Mouse (Mus musculus): ENCODE results near the gene Ddx17.

Ddx17 gene

GRCm38 (mm10) chr15:79518571-79518970, 28.0 kb downstream of the Ddx17 start:
- in situ Hi-C loops (cut with MboI): no loop called here

GRCm38 (mm10) chr15:79517710-79518109, 28.8 kb downstream of the Ddx17 start:
- in situ Hi-C loops (cut with MboI): no loop called here

DNA sequence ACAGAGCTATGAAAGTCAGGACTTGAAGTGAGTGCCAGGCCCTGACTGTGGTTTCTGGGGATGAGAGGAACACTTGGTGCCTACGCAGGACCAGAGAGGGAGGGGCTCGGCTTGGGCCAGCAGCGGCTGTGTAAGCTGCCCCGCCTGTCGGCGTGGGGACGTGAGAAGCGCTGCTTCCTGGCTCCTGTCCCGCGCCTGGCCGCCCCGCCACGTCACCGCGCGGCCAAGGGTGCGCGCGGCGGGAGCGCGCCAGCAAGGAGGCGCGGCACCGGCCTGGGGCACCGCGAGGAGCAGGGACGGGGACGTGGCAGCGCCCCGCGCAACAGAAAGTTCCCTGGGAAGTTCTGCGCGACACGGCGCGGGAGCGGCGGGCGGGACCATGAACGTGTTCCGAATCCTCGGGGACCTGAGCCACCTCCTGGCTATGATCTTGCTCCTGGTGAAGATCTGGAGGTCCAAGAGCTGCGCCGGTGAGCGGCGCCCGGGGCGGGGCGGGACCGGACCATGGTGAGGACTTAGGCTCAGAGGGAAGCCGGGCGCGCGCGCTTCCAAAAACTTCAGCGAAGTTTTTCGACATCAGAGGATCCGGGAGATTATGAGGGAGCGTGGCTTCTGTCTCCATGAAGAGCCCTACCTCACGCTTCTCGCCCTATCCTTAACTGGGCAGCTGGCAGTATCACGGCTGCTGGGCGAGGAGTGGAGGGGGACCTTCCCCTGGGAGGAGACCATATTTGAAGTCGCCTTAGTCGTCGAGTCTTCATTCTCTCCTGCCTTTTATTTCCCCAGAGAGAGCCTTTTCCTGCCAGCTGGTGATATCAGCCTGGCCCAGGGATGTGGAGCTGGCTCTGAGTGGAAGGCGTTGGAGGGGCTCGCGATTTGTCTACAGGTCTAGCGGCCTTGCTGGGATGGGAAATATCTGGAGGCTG, 30.1 kb downstream of the Ddx17 start, which contains the start of gene Kdelr3:
Kdelr3 (plus strand) TSS at position 241 of the 926 bp plus-strand sequence.
- in situ Hi-C loops (cut with MboI): no loop called here

GRCm38 (mm10) chr15:79513940-79514339, 32.6 kb downstream of the Ddx17 start:
- in situ Hi-C loops (cut with MboI): no loop called here

GRCm38 (mm10) chr15:79511553-79512320, 34.8 kb downstream of the Ddx17 start:
- in situ Hi-C loops (cut with MboI): no loop called here

DNA sequence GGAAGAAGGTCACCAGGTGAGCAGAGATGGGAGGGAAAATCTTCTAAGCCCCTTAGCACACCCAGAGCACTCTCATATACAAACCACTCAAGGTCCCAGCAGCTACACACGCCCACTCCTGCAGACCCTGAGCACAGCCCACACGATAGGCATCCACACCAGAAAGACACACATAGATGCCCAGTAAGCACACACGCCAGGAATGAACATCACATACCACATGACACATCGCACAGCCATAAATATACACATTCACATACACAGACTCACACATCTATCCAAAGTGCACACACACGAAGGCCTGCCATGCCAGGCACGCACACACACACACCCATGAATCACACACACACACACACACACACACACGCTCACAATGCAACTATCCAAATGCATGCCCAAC, 36.1 kb downstream of the Ddx17 start:
- in situ Hi-C loops (cut with MboI): no loop called here

- in situ Hi-C loops (cut with MboI): no loop called here
These were observed 36.5 kb downstream of the Ddx17 start for GRCm38 (mm10) chr15:79509998-79510397.

- in situ Hi-C loops (cut with MboI): no loop called here
These were observed 39.3 kb downstream of the Ddx17 start for GRCm38 (mm10) chr15:79507055-79507828.

DNA sequence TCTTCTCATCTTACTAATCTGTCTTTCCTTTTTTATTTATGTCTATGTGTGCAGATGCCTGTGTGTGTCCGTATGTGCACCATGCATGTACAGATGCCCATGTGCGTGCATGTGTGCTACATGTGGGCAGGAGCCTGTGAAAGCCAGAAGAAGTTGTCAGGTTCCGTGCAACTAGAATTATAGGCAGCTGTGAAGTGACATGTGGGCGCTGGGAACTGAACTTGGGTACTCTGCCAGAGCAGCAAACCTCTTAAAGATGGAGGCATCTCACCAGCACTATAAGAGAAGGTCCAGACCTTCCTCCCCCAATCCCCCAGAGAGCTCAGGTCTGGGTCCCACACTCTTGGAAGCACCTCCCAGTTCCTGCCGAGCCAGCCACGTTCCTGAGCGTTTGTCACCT, 40.1 kb downstream of the Ddx17 start:
- in situ Hi-C loops (cut with MboI): no loop called here

GRCm38 (mm10) chr15:79505616-79506283, 40.8 kb downstream of the Ddx17 start:
- in situ Hi-C loops (cut with MboI): no loop called here

GRCm38 (mm10) chr15:79504707-79505452, 41.7 kb downstream of the Ddx17 start, which contains the start of gene Kcnj4:
Kcnj4 (minus strand) TSS chr15:79505241.
- in situ Hi-C loops (cut with MboI): no loop called here

GRCm38 (mm10) chr15:79503438-79503837, 43.1 kb downstream of the Ddx17 start:
- in situ Hi-C loops (cut with MboI): no loop called here

GRCm38 (mm10) chr15:79502891-79503341, 43.6 kb downstream of the Ddx17 start:
- in situ Hi-C loops (cut with MboI): no loop called here

- in situ Hi-C loops (cut with MboI): no loop called here
These were observed 46.4 kb downstream of the Ddx17 start for GRCm38 (mm10) chr15:79500110-79500509.

- in situ Hi-C loops (cut with MboI): no loop called here
These were observed 53.0 kb downstream of the Ddx17 start for GRCm38 (mm10) chr15:79493527-79493926.

- in situ Hi-C loops (cut with MboI): no loop called here
These were observed 57.1 kb downstream of the Ddx17 start for GRCm38 (mm10) chr15:79489463-79489862.

DNA sequence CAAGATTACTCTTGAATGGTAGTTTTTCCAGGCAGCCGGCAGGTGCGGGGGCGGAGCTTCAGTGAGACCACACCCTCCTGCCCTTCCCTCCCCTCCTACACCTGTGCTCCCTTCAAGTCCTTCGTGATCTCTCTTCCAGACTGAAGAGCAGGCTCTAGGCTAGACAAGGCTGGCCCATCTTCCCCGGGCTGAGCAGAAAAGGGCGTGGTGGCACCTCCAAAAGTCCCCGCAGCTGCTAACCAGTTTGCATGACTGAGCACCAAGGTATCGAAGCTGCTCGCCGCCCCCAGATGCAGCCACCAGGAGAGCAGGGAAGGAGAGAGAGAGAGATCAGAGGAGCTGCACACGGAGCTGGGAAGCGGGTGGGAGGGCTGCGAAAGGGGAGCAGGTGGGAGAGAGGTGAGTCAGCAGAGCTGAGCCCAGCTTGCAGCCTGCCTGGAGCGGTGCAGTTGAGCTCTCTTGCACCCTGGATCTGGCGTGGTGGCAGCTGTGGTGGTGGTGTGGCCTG, 65.3 kb downstream of the Ddx17 start:
- in situ Hi-C loops (cut with MboI): no loop called here
